Comparison of ENCODE assay signal across 10 mouse cellular contexts in genomic region chr19:47502563-47502962, GRCm38 (mm10). TPM values are rescaled to one million over a fixed set of nuclear protein-coding genes. Genes with fewer than 3 reads are reported as not detected.
DNase-seq lines count a peak whose midpoint lies in the region; ATAC-seq and TF ChIP-seq lines count a peak whose summit lies in the region.
"Had no signal": no experiment of that assay in that cellular context is flagged by ENCODE, and none has a peak within 500 bp of the region (broad histone marks: within the 10 kb centered on the region; RNA-seq: fewer than 3 reads in every experiment).

No protein-coding gene starts in this region.

- DNase-seq in kidney, postnatal 25 days, result no peak
- peak; percentile 20 to 24 for DNase-seq in B cell, adult 2 months
- DNase-seq in G1E (ENCODE audit: low spot score), result peak; percentile 30
- DNase-seq in forelimb bud, embryonic 11.5 days (ENCODE audit: low read depth, low spot score), result peak; percentile 43
- no peak for DNase-seq in right cerebral cortex, postnatal 10 days (ENCODE audit: low spot score in 2 of 2)
- no peak for DNase-seq in ovary, postnatal 36 days (ENCODE audit: low spot score)
- DNase-seq in spleen, postnatal 10 days (ENCODE audit: low spot score in 2 of 2), result no peak
- DNase-seq: adrenal gland, postnatal 25 days had no signal

- H3K4me2 ChIP-seq in kidney, embryonic 16.5 days (replicated peaks; ENCODE audit: low read depth, low read length), result no peak overlapping the region
- H3K4me2 ChIP-seq: limb, embryonic 12.5 days had no signal

- no peak overlapping the region for H3K9ac ChIP-seq in kidney, embryonic 16.5 days (replicated peaks; ENCODE audit: low read length)
- H3K9ac ChIP-seq: limb, embryonic 12.5 days had no signal

- 83% methylated on average over 8 of the region's 8 CpGs for WGBS in kidney, embryonic 16.5 days

- H3K27me3 ChIP-seq in kidney, embryonic 16.5 days (ENCODE audit: insufficient read depth, low read length), result no peaks in the 10 kb centered on the region
- H3K27me3 ChIP-seq in G1E (ENCODE audit: insufficient read depth, low read length), result peaks cover 6% of the 10 kb centered on the region
- H3K27me3 ChIP-seq: limb, embryonic 12.5 days had no signal

- no peak overlapping the region for H3K27ac ChIP-seq in kidney, embryonic 16.5 days (ENCODE audit: low read length)
- H3K27ac ChIP-seq: limb, embryonic 12.5 days had no signal

- no peaks in the 10 kb centered on the region; the same call in none of the 2 replicates for H3K4me1 ChIP-seq in kidney, embryonic 16.5 days (ENCODE audit: insufficient read depth, low read length)
- peaks cover 7% of the 10 kb centered on the region for H3K4me1 ChIP-seq in G1E (ENCODE audit: insufficient read depth, low read depth, low read length)

- TF ChIP-seq CTCF in G1E (IDR thresholded peaks at IDR 0.05; ENCODE audit: low read depth, low read length), result peak; percentile 20; the same call in 1 of the 2 replicates

- no peak overlapping the region for H3K4me3 ChIP-seq in kidney, embryonic 16.5 days (ENCODE audit: low read length)
- no peak overlapping the region for H3K4me3 ChIP-seq in G1E (ENCODE audit: low read depth, low read length)
- H3K4me3 ChIP-seq: limb, embryonic 12.5 days had no signal

- H3K9me3 ChIP-seq in kidney, embryonic 16.5 days (ENCODE audit: low read length), result no peaks in the 10 kb centered on the region
- H3K9me3 ChIP-seq in G1E (replicated peaks), result no peaks in the 10 kb centered on the region
- H3K9me3 ChIP-seq: limb, embryonic 12.5 days had no signal

- peaks cover 9% of the 10 kb centered on the region; the same call in 1 of the 2 replicates for H3K36me3 ChIP-seq in kidney, embryonic 16.5 days (ENCODE audit: insufficient read depth, low read length)
- peaks cover 33% of the 10 kb centered on the region for H3K36me3 ChIP-seq in G1E (replicated peaks)

- peak; percentile 13; the same call in 1 of the 2 replicates for ATAC-seq in kidney, embryonic 16.5 days (ENCODE audit: low FRiP score, low TSS enrichment)
- ATAC-seq in G1E (ENCODE audit: extremely low read depth, insufficient number of reproducible peaks, low FRiP score, poor library complexity, severe bottlenecking), result no peak

RNA-seq across cellular contexts. Expression of gene Stn1, which starts 34.7 kb away (rescaled TPM):
- polyA plus RNA-seq in kidney, embryonic 16.5 days (2015; fragmentation: Nextera tagmentation; extraction: Ambion mirVana), result 54.8 and 58.9 TPM in 2 replicates
- total RNA-seq in G1E (2014; fragmentation: Nextera tagmentation), result 19.7 and 28.5 TPM in 2 replicates
- total RNA-seq in G1E (2017), result 26.9 and 36.6 TPM in 2 replicates
- polyA plus RNA-seq in G1E (2012), result 7.5 and 7.7 TPM in 2 replicates

RNA-seq across cellular contexts. Expression of gene Sh3pxd2a, which starts 38.4 kb away (rescaled TPM):
- polyA plus RNA-seq in kidney, embryonic 16.5 days (2015; fragmentation: Nextera tagmentation; extraction: Ambion mirVana), result 5.0 and 5.5 TPM in 2 replicates
- total RNA-seq in G1E (2014; fragmentation: Nextera tagmentation) (not detected in 2 replicates), G1E (2017) (under 0.01 and 0.16 TPM in 2 replicates)
- not detected in 2 replicates for polyA plus RNA-seq in G1E (2012)

Comparison
In these comparisons a context has a peak if more than half of its experiments do, and no peak if none do; other contexts are left out.
1. DNase-seq: peak in B cell, adult 2 months (2 of 2), G1E (single experiment) and forelimb bud, embryonic 11.5 days (single experiment); none in kidney, postnatal 25 days (0 of 2), right cerebral cortex, postnatal 10 days (0 of 2), ovary, postnatal 36 days (single experiment) and spleen, postnatal 10 days (0 of 2).